Mouse (Mus musculus) cerebellum, postnatal 4 days (tissue): Measurements from ENCODE around the gene Snapc4.
A peak's percentile ranks its signal among the peaks of the same experiment; 100 is the strongest.

ENCODE experiments used
- DNase-seq, 2 experiments: peaks; one replicate each; pipeline ENCODE4 v3.0.0; 2022; ENCODE audit warnings: low spot score in 2 of 2, mixed read lengths in 1 of 2

Gene Snapc4

DNA sequence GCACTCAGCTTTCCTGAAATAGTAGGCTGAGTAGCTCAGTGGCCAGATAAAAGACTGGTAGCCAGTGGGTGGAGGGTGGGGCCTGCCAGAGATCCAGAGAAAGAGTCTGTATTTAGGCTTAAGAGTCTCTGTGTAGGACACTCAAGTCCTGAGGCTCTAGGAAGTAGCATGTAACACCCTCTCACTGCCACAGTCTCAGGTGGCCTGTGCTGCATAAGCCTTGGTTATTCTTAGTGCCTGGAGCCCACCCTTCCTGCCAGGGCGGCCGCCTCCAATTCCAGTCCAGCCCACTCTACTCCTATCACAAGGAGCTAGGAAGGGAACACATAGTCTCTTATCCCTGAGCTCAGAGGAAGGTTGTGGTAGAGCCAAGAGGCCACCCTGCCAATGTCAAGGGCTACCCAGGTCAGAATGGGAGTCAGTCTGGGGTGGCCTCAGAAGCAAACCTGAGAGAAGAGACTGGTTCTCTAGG, 38.9 kb downstream of the Snapc4 start:
- no peak for DNase-seq

DNA sequence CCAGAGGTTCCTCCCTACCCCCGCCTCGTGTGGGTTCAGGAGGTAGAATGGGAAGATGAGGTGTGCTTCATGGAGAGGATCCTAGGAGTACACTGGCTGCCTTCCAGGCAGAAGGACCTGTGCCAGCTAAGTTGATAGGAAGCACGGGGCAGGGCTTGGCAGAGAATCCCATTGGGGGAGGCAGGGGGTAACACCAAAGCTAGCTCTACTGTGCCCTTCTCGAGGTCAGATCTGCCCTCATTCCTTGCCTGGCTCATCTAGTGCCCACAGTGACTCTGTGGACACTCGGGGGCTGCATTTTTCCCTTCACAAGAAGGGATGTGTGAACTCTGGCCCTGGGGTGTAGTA, 41.3 kb downstream of the Snapc4 start:
- no peak for DNase-seq

DNA sequence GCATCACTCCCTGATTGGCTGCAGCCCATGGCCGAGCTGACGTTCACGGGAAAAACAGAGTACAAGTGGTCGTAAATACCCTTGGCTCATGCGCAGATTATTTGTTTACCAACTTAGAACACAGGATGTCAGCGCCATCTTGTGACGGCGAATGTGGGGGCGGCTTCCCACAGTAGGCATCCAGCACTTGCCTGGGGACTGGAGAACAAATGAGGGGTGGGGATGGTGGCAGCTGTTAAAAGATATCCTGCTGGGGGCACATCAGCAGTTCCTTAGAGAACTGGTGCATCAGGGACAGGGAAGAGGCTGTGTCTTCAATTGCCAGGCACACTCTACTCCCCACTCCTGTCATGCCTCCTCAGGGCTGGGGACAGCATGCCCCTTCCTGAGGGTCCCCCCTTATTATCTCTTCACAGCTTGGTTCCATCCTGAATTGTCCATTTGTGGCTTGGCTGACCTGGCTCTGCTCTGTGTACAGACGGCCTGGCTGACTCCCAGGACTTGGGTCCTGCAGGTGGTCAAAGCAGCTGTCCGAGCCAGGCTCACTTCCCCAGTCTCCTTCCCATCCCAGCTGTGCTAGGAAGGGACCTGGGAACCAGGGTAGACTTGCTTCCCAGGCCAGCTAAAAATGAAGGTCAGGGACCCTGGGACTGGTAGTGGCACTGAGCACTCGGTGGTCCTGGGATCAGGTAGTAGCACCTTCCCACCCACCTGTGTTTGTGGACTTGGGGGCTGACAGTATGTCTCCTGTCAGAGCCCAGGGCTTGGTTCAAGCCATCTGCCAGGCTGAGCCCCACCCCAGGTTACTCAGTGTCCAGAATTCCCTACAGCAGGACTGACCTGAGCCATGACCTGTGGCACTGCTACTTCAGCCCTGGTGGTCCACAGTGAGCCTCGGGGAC, 41.9 kb downstream of the Snapc4 start:
- DNase-seq: no peak

DNA sequence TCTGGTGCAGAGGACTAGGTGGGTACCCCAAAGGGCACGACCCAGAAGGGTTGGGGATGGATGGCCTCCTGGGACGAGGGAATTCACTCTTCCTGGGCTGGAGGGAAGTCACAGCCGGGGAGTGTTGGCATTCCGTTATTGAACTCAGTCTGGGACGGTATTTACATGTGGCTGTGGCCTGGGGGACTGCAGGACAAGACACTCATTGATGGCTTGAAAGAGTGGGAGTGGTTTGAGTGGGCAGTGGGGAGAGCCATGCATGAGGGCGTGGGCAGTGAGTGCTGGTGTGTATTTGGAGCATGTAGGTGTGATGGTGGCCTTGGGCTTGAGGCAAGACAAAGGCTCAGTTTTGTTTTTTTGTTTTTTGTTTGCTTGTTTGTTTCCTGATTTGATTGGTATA, 49.8 kb downstream of the Snapc4 start:
- no peak for DNase-seq

DNA sequence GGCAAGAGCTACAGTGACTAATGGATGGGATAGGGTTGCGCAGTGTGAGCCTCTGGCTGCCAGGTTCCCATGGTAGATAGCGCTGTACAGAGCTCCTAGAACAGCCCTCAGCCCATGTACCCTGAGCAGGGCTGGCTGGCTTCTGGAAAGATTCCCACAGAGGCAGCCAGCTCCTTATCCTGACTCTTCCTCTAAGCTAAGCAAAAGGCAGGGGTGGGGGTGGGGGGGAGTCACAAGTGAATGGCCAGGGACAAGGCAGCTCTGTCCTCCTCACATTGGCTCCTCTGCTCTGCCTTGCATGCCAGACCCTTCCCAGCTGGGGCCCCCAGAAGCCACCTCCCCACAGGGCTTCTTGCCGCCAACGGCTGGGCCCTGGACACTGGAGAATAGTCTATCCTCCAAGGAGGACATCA, 50.4 kb downstream of the Snapc4 start:
- DNase-seq: no peak

DNA sequence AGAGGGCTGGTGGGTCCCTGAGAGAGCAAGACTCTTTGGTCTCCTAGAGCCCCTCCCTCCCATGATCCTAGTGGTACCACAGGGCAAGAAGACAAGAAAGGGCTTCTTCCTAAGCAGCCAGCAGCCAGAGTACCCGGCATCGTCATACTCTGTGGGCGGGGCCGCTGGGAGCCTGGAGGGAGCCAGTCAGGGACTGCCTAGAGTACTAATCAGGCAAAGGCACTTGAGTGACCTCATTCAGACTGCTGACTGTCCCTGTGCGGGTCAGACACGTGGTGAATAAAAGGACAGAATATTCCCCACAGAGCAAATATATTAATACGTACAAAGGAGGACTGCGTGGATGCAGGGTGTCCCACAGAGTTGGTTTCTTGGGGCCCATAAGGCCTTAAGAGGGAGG, 51.1 kb downstream of the Snapc4 start:
- peak in 1 of 2 experiments; percentile 51 for DNase-seq

DNA sequence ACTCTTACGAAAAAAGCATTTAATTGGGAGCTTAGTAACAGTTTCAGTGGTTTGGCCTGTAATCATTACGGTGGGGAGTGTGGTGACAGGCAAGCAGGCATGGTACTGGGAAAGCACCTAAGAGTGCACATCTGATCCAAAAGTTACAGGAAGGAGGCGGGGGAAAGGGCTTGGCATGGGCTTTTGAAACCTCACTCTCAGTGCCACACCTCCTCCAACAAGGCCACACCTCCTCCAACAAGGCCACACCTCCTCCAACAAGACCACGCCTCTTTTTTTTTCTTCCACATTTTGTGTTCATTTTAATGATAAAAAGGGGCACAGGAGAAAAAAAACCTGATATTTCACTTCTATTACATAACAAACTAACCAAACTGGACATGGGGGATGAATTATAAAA, 52.6 kb downstream of the Snapc4 start:
- DNase-seq: no peak

DNA sequence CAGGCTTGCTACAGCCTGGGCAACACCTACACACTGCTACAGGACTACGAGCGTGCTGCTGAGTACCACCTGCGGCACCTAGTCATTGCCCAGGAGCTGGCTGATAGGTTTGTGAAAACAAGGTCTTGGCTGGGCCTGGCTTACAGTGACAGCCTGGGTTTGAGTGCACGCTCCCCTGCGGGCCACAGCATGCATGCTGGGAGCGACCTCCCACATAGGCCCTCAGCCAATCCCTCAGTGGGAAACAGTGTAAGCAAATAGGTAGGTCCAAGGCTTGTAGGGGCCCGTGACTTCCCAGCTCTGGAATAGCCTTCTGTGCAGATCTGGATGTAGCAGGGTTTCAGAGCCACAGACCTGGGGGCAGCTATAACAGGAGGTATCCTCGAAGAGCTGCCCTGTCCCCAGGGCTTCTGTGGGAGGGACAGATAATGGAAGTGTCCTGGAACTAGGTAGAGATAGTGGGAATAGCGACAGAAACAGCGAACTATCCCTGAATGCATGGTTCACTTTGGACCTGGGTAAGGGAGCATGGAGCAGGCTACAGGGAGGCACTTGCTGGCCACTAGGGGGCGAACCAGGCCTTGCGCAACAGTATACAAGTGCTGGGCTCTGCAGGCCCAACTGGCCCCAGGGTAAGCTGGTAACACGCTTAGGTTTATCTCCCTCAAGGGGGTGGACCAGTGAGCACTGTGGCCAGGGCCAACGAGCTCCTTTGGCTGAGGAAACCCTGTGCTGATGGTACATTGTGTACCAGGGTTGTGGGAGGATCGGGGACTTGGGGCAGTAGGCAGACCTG, 54.9 kb downstream of the Snapc4 start:
- DNase-seq: peak in 1 of 2 experiments; percentile 53

DNA sequence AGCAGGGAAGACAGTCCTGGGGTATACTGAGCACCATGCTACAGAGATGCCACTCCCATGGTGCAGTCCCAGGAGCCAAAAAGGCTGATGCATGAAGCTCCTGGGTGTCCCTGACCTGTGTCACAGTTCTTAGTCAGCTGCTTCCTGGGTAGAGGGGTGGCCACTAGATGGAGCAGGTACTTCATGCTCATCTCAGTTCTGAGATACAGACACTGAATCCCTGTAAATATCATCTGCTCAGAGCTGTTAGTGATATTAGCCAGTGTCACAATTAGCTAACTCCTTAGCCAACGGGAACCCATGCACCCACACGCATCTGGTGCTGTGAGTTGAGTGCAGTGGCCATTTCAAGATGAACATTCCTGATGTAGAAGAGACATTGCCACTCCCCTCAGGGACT, 55.5 kb downstream of the Snapc4 start:
- DNase-seq: no peak

DNA sequence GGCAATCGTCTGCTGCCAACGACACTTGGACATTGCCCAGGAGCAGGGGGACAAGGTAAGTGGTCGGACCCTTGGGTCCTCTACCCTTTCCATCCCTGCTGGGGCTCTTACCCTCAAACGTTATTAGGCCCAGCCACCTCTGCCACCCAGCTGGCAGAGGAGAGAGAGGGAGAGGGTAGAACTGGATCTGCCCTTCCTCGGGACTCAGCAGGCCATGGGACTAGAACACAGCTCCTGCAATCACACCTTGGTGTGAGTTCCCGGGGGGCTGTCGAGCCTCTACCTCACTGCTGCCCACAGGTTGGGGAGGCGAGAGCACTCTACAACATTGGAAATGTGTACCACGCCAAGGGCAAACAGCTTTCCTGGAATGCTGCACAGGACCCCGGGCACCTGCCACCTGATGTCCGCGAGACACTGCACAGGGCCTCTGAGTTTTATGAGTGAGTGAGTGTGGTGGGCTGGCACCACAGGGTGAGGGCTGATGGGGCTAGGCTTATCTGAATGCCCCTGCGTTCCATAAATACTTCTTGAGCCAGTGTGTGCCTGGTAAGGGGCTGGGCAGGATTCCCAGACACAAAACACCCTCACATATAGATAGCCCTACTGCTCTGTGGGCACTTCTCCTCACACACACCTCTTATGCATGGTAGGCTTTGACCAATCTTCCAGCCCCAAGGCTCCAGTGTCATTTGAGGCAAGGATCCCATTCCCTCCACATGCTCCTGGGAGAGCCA, 56.7 kb downstream of the Snapc4 start:
- no peak for DNase-seq

DNA sequence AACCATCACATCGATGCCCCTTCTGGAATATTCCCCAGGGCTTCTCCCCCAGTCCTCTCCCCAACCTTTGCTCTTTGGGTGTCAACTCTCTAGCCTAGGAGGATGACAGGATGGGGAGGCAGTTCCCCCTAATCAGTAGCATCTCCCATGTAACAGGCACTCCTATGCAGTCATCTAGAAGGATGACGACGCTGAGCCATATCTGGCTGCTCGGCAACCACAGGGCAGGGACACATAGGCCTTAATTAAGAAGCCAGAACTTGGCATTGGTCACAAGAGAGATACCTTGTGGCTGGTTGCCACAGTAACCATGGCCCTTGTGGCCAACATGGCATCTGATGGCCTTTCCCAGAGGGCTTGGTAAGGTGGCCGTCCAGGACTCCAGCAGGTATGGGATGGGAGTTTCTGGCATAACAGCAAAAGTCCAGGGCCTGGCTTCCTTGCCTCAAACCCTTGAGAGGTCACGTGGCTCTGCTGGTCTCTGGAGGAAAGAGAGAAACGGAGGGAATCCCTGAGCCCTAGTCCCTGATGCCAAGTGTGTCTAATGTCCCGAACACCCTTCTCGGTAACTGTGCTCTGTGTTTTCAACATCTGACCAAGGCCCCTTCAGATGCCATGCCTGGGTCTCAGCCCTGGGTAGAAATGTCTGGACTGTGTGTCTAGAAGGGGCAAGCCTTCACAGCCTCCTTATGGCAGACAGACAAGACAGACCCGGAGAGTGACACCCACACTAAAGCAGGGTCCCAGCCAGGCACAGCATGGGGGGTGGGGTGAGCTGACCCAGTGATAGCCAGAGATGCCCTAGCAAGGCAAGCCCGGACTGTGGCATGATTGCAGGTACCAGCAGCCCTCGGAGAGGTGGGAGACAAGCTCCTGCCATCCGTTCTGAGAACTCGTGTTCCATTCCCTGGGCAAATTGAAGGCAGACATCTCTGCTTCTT, 59.9 kb downstream of the Snapc4 start:
- DNase-seq: no peak

DNA sequence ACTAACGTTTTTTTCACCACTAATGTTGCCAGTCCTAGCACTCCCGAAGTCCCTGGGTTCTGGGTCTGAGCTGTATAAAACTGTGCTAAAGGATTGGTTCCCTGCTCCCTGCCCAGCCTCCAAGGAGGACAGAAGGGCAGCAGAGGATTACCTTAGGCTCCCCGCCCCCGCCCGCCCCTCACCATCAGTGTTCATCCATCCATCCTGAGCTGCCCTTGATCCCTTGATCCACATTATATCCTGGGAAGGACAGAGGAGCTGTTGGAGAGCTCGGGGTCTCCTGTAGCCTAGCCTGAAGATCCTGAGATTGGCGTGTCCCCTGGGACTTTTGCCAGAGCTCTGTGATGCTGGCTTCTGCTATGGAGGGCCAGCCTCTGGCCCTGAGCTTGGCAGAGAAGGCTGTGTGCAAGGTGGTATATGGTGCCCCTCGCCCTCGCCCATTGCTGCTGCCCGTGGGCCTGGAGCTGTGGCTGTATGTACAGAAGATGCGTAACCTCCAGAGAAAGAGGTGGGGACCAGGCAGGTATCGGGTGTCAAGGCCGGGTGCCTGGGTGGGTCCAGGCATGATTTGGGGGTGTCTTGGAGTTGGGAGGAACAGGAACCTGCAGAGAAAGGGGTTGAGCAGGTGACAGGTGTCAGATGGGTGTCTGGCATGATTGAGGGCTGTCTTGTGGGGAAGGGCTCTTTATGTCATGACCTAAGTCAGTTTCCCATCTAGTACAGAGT, 60.8 kb downstream of the Snapc4 start:
- no peak for DNase-seq

DNA sequence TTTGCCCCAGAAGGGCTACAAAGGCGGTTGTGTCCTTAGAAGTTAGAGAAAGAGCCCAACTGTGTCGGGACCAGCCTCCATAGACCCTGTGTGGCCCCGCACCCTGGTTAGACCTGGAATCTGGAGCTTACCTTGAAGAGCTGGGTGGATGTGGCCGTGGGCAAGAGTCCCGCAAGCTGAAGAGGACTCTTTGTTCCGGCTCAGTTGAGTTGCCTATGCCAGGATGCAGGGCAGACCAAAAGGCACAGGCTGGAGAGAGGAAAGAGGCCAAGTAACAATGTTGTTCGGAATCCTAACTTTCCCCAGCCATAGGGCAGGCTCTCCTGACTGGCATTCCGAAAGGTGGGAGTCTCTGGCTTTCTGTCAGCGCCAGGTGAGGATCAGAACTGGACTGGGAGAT, 61.3 kb downstream of the Snapc4 start:
- DNase-seq: no peak

DNA sequence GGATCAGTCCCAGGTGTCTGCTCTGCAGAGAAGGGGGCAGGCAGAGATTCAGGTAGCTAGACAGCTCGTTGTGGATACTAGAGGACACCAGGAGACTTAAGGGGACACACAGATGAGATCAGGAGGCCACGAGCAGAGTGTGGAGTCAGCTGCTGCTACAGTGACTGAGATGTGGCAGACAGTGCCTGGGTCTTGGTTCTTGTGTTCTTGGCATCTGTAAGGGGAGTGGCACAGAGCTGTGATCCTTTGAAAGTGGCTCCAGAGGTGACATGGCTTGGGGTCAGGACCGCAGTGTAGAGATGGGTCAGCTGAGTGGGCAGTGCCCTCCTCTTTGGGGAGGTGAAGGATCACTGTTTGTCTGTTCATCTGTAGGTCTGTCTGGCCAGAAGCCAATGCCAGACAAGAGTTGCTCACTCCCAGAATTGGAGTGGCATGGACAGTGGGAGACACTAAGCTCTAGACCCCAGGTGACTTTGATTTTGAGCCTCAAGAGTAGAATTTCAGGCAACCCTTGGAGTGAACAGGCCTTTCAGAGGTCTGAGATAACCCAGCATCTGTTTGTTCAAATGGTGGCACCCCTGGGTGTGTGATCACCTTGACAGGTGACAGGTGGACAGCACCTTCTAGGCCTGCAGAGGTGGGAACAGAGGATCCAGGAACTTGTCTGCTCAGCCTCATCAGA, 62.3 kb downstream of the Snapc4 start:
- DNase-seq: no peak

DNA sequence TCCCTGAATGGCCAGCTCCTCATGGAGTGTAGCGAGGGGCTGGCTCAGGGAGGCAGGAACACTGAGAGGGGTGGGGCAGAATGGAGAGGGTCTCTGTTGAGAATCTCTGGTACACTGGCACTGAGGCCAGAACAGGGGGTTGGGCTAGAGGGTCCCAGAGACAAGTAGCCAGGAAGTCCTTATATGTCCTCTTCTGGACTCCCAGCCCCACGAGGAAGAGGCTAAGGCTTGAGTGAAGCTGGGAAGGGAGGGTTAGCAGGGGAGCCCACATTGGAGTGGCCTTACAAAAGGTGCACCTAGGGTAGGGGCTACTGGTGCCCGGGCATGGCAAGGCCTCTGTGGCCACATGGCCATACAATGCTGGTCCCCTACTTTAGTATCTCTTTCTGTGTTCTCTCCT, 63.1 kb downstream of the Snapc4 start:
- no peak for DNase-seq

DNA sequence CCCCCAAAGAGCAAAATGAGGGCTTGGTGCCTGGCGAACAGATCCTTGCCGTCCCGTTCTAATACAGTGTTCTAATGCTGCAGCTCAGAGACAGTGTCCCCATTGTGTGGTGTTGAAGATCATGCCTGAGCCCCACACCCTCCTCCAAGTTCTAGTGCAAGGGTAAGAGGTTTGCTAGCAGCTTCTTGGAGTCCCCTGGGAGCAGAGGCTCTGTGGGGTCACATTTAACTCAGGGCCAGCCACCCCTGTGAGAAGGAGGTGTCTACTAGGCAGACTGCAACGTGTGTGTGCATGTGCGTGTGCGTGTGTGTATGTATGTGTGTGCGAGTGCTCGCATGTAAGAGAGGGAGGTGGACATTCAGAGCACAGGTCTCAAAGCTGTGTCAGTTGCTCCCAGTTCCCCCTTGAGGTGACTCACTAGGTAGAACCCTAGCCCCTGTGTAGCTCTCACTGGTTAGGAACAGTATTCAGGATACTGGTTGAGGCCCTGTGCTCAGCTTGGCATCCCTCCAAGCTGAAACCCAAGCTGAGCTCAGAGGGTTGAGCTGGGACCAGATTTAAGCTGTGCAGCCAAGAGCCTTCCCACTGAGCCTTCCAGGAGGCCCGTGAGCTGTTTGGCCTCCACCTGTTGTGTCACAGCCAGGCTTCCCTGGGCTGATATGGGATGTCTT, 63.7 kb downstream of the Snapc4 start:
- DNase-seq: no peak

DNA sequence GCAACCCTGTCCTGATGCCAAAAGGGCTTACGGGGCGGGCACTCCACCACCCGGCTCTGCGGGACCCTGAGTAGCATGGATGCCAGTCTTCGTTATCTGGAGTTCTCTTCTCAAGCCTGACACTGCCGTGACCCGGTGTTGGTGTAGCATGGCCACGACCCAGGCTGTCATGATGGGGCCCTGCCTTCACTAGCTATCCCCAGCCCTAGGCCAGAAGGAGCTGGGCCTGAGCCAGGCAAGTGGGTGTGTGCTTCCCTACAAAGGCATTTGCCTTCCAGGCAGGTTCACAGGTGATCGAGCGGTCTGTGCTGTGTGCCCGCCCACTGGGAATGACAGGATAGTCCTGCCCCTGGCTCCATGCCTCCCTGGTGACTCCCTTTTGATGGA, 64.5 kb downstream of the Snapc4 start:
- peak in 1 of 2 experiments; percentile 50 for DNase-seq

DNA sequence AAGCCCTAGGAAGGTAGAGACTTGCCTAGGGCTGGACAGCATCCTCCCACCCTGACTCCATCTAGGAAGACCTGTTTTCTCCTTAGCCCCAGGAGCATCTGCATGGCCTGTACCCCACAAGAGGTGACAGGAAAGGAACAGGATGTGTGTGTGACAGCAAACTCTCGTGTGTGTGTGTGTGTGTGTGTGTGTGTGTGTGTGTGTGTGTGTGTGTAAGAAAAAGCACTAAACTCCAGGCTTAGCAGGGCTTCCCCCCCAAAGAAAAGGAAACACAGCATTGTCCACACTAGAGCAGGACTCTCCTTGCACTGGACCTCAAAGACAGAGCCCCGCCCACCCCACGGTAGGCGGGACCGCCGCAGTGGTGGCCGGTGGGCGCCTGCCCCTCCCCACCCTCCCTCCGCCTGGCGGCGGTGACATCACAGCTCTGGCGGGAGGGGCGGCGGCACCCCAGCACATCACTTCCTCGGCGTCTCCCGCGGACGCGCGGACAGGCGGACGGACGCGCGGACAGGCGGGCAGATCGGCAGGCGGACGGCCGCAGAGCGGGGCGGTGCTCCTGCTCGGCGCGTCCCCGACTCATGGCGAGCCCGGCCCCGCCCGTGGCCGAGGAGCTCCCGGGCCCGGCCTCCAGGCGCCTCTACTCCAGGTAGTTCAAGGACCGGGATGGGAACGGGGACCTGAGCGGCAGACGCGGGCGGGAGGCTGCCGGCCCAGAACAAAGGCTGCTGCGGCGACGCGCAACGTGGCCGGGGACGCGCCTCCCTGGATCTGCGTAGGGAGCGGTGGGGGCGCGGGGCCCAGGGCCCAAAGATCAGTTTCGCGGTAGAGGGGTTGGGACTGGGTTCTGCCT, 65.2 kb downstream of the Snapc4 start, which contains the start of gene Gpsm1:
TSS of gene Gpsm1 (plus strand) at position 444 of the 853 bp plus-strand sequence.
- DNase-seq: peak; percentile 68 to 85
